Mouse (Mus musculus) cortical plate, adult 2 months (tissue): Measurements from ENCODE around the gene Rtel1. TPM values are rescaled to one million over a fixed set of nuclear protein-coding genes. Genes with fewer than 3 reads are reported as not detected.

ENCODE experiments used
- H3K27ac ChIP-seq: fragments of 200-500 bp; 2 replicates; pipeline ENCODE4 v1.5.1; 2012; ENCODE audit warnings: low read length, control low read depth, inconsistent platforms; ENCODE audit not compliant: insufficient read depth
- H3K4me1 ChIP-seq: fragments of 200-500 bp; 2 replicates; pipeline ENCODE4 v1.6.1; 2011; ENCODE audit warnings: low read length; ENCODE audit not compliant: control insufficient read depth, insufficient read depth
- H3K4me3 ChIP-seq: fragments of 200-500 bp; 2 replicates; pipeline ENCODE4 v1.5.1; 2011; ENCODE audit warnings: mild to moderate bottlenecking, low read length, control low read depth; ENCODE audit not compliant: insufficient read depth
- CTCF ChIP-seq: fragments of 200-500 bp; IDR thresholded peaks from 2 replicates; pipeline ENCODE4 v1.5.1; 2011; ENCODE audit warnings: mild to moderate bottlenecking, control low read depth, low read length; ENCODE audit not compliant: insufficient read depth; ENCODE audit errors: extremely low read depth
- POLR2A ChIP-seq: fragments of 200-500 bp; IDR thresholded peaks from 2 replicates; pipeline ENCODE4 v1.6.1; 2011; ENCODE audit warnings: mild to moderate bottlenecking, low read length, control low read depth; ENCODE audit not compliant: insufficient read depth; ENCODE audit errors: extremely low read depth
- polyA plus RNA-seq: library from polyadenylated mRNA; depleted of rRNA; stranded (reverse); fragments of >200 nt; gene quantifications from 2 replicates; pipeline ENCODE4 v1.2.3, GENCODE M21; 2012

Rtel1 gene
- polyA plus RNA-seq, 1 experiment: 55.5 TPM

DNA sequence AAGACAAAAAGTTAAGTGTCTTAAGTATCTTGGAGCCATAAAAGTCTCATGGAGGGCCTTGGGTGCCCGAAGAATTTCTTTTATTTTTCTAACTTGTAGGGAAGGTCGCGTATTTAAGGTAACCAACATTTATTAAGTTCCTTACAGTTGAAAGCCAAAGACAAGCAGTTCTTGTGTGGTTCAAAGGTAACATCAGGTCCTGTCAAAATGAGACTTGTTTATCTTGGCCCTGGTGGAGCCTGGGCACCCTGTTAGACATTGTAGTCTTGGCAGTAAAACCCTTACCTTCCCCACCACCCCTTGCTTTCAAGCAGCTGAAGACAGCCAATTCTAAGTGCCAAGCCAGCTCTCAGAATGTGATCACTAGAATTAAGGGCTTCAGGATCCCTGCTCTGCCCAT, 30.8 kb upstream of the Rtel1 start:
- TF ChIP-seq POLR2A (no peak), CTCF (no peak)
- Histone ChIP-seq H3K4me3 (no peak overlapping the region), H3K27ac (no peak overlapping the region), H3K4me1 (peaks cover 6% of the 10 kb centered on the region; the same call in 1 of the 2 replicates)

DNA sequence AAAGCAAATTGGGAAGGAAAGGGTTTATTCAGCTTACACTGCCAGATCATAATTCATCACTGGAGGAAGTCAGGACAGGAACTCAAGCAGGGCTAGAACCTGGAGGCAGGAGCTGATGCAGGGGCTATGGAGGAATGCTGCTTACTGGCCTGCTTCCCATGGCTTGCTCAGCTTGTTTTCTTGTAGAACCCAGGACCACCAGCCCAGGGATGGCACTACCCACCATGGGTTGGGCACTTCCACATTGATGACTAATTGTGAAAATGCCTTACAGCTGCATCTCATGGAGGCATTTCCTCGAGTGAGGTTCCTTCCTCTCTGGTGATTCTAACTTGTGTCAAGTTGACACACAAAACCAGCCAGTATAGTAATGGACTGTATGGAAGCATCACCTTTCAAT, 28.6 kb upstream of the Rtel1 start:
- no peak overlapping the region for H3K4me3 ChIP-seq
- TF ChIP-seq CTCF (no peak), POLR2A (no peak)
- H3K4me1 ChIP-seq: peaks cover 6% of the 10 kb centered on the region; the same call in 1 of the 2 replicates
- no peak overlapping the region for H3K27ac ChIP-seq

DNA sequence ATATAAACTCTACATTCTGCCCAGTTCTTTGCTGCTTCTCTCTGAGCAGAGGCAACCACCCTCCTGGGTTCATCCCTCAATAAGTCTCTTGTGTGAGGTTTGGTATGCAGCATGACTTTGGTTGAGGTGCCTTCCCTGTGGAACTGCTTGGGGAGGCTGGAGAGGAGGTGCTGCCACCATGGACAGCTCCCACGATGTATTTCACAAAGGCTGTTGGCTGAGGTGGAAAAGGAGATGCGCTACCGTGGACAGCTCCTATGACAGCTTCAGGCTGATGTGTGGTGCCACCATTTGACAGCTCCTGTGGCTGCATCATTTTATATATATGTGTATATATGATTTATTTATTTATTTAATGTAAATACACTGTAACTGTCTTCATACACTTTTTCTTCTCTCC, 17.5 kb upstream of the Rtel1 start:
- no peaks in the 10 kb centered on the region for H3K4me1 ChIP-seq
- H3K27ac ChIP-seq: no peak overlapping the region
- TF ChIP-seq CTCF (no peak), POLR2A (no peak)
- no peak overlapping the region for H3K4me3 ChIP-seq

DNA sequence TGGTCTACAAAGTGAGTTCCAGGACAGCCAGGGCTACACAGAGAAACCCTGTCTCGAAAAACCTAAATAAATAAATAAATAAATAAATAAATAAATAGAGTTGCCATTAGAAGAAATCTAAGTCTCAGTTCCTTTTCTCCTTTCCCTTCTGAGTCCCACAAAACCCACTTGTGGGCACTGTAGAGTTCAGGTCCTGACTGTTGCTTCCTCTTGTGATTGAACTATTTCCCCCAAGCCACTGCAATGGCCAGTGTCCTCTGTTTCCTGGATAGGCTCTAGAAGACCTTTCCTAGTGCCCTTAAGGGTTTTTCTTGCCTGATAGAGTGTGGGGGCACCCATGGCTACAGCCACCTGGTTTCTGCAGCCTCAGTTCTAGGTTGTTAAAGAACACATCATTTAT, 14.6 kb upstream of the Rtel1 start:
- Histone ChIP-seq H3K4me3 (no peak overlapping the region), H3K27ac (no peak overlapping the region), H3K4me1 (peaks cover 2% of the 10 kb centered on the region; the same call in 1 of the 2 replicates)
- TF ChIP-seq POLR2A: no peak
- TF ChIP-seq CTCF: no peak

DNA sequence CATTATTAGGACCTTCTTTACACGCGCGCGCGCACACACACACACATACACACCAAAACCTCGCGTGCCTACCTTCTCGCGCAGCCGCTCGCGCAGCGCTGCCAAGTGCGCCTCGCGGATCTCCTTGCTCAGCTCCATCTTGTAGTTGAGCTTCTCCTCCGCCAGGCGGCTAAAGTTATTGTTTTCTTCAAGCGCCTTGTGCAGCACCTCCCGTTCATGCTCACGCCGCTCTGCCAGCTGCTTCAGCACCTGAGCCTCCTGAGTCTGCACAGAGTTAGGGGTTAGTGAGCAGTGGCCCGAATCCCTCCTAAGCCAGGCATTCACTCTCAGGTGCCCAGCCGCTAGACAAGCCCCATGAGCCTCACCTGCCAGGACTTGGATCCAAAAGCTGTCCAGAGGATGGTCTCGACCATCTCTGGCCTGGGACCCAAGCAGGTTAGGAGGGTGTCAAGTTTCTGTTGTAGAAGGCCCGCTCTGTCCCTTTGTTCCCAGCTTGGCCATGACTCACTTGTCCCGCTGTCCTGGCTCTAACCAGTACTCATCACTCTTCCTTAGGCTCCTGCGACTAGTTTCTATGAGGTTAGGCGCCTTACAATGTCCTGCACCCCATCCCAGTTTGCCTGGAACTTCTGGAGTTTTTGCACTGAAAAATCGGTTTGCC, 12.3 kb upstream of the Rtel1 start:
- Histone ChIP-seq H3K27ac (no peak overlapping the region), H3K4me3 (no peak overlapping the region), H3K4me1 (peaks cover 2% of the 10 kb centered on the region; the same call in 1 of the 2 replicates)
- 0 out of 2 replicates have a peak, but pooled peaks have one; percentile 11 for TF ChIP-seq POLR2A
- TF ChIP-seq CTCF: peak; percentile 39

DNA sequence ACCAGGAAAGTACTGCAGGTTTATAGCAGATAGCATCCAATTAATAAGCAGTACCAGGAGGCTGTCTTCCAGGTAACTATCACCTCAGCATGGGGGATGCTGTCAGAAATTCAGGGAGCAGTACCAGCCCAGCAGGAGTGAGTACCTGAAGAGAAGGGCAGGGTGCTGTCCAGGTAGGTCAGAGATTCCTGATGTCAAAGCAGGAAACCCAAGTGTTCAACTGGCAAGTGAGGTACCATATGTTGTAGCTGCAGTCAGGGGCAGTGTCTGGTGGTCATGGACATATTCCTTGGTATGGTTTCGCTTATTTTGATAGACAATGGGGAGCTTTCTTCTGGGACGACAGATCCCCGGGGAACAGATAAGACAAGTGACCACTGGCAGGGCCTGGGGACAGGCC, 7.1 kb upstream of the Rtel1 start:
- Histone ChIP-seq H3K4me1 (peaks cover 2% of the 10 kb centered on the region; the same call in 1 of the 2 replicates), H3K27ac (no peak overlapping the region), H3K4me3 (peak overlapping the region; percentile 91)
- no peak for TF ChIP-seq POLR2A
- no peak for TF ChIP-seq CTCF

DNA sequence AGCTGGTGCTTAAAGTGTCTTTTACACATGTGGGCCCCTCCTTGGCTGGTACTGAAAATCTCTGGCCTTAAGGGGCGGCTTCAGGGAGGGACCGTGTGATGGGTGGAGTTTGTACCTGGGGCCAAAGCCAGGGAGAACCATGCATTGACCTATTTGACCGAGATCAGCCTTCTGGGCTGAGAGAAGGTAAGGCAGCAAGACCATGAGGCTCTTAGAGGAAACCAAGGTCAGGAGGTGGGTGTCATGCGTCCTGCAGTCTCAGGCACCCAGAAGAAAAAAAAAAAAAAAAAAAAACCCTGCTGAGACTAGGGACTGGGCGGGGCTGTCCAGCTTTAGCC, 6.6 kb upstream of the Rtel1 start:
- 0 out of 2 replicates have a peak overlapping the region, but pooled peaks have one; percentile 97 for H3K27ac ChIP-seq
- peaks cover 2% of the 10 kb centered on the region; the same call in 1 of the 2 replicates for H3K4me1 ChIP-seq
- H3K4me3 ChIP-seq: peak overlapping the region; percentile 91
- no peak for TF ChIP-seq POLR2A

DNA sequence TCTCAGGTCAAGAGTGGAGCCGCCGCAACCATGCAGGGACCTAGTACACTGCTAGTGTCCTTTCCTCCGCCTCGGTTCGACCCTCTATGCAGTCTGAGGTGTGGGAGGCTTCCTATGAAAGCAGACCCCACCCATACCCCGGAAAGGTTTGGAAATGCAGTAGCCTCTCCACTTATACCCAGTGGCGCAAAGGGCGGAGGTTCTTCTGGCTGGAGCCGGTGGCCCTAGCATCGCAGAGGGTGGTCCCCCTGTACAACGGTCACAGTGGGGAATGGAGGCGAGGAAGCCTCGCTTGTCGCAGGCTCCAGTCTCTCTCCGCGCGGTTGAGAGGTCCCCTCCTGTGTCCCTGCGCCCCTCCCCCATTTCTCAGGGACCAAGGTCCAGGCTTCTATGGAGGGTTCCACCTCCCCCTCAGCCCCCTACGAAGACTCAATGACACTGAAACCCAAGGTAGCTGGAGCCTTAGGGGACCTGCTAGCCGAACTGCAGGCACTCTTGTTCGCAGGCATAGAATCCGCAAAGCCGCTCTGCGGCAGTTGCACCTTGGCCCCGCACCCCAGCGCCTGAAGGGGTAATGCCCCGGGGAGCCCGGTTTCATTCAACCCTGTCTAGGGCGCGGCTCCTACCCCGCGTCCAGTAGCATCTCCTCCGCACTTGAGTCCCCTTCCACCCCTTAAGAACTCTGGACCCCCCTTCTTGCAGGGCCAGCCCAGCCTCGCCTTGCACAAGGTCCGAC, 6.0 kb upstream of the Rtel1 start:
- Histone ChIP-seq H3K4me1 (peaks cover 2% of the 10 kb centered on the region; the same call in 1 of the 2 replicates), H3K4me3 (peak overlapping the region; percentile 91), H3K27ac (peak overlapping the region; percentile 97)
- TF ChIP-seq POLR2A (peak; percentile 14; the same call in 1 of the 2 replicates), CTCF (no peak)

DNA sequence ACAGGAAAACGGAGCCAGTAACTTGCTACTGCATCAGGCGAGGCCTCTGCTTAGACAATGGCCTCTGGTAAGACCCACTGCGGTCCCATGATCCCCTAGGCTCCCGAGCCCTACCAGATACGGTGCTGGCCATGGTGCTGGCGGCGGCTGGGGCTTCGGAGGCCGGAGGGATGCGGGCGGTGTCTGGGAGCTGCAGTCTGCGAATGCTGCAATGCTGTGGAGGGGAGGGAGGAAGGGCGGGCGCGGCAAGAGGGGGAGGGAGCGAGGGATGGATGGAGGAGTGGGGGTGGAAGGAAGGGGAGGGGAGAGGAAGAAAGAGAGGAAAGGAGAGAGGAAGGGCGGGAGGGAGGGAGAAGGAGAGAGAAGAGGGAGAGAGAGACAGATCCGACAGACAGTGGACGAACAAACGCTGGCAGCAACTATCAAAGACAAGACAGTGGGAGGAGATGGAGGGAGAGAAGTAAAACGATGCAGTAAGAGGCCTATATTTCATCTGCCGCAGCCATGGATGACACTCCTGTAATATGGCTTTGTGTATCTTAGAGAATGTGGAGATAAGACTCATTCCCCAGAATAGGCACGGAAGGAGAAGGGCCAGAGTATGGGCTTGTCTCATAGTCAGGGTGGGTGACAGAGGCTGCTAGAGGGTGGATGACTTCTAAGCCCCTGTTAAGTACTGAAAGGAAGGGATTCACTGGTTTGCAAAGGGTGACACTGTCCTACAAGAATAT, 5.3 kb upstream of the Rtel1 start, which contains the start of gene Stmn3:
Gene Stmn3, minus strand, starts transcription at position 421 of the 731 bp plus-strand sequence.
- peak; percentile 53 for TF ChIP-seq POLR2A
- no peak for TF ChIP-seq CTCF
- H3K4me1 ChIP-seq: no peaks in the 10 kb centered on the region; the same call in 1 of the 2 replicates
- H3K4me3 ChIP-seq: peak within 1 kb of the TSS; percentile 91
- peak within 1 kb of the TSS; percentile 97 for H3K27ac ChIP-seq
